Mouse (Mus musculus): ENCODE measurements around the gene Gpr89.

DNA sequence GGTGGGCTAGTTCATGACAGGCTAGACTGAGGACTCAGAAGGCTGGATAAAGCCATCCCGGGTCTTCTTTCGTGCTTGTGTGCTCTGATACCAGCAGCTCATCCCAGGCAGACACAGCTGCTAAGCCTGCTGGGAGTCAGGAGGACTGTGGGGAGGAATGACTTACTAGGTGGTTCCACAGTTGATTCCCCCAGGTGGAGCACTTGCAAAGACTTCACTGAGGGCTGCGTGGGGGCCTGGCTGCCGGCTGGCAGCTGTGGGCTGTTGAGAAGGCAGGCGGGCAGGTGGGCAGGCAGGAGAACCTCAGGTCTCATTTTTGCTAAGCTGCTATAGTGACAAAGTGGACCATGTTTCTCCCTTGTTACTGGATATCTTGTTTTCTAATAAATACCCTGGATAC lies 44.6 kb downstream of the Gpr89 start:
- no peak for TF ChIP-seq CTCF (IDR thresholded peaks at IDR 0.05; ENCODE audit: borderline replicate concordance, insufficient read depth, low read depth, low read length)
- TF ChIP-seq POLR2A (IDR thresholded peaks at IDR 0.05; ENCODE audit: borderline replicate concordance, insufficient read depth, low read length) = no peak

All from cerebellum, adult 2 months (tissue).